Mouse (Mus musculus): ENCODE measurements around the gene Oxtr. TPM values are rescaled to one million over a fixed set of nuclear protein-coding genes. Genes with fewer than 3 reads are reported as not detected.

Oxtr gene
- polyA plus RNA-seq (2017; shearing (Covaris generic)) = not detected

DNA sequence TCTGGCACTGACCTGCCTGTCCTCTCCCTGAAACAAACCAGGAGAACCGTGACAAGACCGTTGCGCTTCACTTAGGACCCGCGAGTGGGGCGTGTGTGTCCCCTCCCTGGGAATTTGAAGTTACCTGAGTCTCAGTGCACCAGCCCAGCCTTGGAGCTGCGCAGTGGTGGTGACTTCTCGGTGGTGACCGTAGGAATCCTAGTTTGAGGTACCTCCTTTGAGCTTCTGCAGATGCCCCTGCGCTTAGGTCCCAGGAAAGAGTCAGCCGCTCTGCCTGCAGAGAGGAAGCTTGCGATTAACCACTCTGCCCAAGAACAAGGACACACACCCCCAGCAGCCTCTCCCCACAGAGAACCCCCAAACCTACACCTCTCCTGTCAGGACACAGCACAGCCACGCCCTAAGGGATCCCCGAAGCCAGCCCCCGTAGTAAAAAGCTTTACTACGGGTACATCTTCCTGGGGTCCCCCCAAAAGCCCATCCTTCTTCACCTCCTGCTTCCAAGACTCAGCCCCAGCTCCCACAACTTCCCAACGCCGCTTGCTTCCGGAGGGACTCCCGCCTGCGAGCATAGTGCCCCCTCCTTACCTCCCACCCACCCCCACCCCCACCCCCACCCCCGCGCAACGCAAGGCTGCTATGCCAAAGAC, at the start of gene Oxtr:
TSS of gene Oxtr (minus strand) at position 34 of the 650 bp plus-strand sequence.

DNA sequence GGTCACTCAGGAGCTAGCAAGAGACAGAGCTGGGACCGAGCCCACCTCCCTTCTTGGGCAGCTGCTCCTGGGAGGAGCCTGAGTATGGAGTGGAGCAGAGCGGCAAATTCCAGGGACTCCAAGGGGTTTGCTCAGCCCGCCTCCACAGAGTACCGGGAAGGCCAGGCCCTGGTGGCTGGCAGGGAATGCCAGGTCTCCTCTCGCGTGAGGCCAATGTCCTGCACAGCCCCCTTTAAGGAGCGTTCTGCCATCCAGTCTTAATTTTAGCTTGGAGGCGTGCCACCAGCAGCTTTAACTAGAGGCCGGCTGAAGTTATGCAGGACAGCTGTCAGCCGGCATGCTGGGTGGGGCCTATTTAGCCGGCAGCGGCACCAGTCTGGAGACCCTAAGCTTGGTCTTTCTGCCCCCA, 30.4 kb downstream of the Oxtr start, which contains the start of gene Cav3:
TSS of gene Cav3 (plus strand) at position 165 of the 409 bp plus-strand sequence.

Other genes starting within 250 kb of the Oxtr start
- gene Lmcd1, start 216.2 kb downstream of the Oxtr start, polyA plus RNA-seq (2017; shearing (Covaris generic)) = not detected
- gene Ssu2, start 101.9 kb downstream of the Oxtr start, polyA plus RNA-seq (2017; shearing (Covaris generic)) = not detected
- gene Cav3, start 30.4 kb downstream of the Oxtr start, polyA plus RNA-seq (2017; shearing (Covaris generic)) = not detected
- 10 to 100 TPM; 28.4 to 48.9 TPM for gene Rad18, start 206.7 kb upstream of the Oxtr start, polyA plus RNA-seq (2017; shearing (Covaris generic))